Mouse (Mus musculus): ENCODE results near the gene Zfp78.

The Zfp78 gene

DNA sequence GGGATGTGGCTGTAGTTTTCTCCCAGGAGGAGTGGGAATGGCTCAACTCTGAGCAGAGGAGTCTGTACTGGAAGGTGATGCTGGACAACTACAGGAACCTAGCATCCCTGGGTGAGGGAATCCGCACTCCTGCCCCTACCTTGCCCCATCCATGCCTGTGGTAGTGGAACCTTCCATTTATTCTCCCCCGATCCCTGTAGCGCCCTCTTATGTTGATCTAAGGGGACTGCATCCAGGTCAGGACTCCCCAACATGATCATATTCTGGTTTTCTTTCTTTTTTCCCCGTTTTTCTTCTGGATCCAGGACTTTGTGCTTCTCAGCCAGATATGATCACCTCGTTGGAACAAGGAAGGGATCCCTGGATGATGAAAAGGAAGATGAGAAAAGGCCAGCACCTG is 26.4 kb downstream of the Zfp78 start:
- no peak for DNase-seq

DNA sequence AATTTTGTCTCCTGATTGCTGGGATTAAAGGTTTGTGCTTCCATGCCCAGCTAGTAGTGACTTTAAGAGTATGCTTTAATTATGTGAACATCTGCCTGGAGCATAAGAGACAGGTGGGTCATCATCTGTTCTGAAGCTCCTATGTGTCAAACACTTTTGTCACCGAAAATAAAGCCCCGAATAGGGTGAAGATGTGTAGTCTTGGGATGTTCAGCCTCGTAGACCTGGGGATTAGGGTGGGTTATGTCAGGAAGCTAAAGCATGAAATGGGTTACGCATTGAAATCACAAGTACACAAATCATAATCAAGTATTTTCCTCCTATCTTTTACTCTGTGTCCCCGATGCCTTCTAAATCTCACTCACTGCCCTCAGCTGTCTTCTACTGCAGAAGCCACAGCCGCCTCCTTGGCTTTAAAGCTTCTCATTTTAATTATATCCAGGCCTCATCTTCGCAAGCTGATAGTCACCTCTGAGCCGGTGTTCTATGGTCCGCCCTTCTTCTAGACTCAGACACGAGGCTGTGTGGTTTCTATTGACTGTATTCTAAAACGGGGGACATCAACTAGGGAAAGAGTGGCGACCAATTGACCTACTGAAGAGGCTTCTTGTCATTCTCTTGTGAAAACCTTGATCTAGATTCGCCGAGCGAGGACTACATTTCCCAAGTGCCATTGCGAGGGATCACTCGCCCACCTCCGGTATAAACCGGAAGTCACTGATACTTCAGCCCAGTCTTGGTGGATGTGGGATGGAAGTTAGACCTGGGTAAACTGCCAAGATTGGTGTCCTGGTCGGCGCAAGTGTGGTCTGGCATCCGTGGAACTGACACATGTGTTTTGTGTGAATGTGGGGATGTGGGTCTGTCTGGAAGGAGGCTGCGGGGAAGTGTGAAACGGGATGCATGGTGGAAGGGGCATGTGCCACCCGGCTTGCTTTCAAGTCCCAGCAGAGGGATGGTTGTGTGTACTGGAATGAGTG is 35.2 kb downstream of the Zfp78 start, which contains the start of gene Smim17:
TSS of gene Smim17 (plus strand) at position 720 of the 980 bp plus-strand sequence.
- DNase-seq, result peak; percentile 64 to 74

DNA sequence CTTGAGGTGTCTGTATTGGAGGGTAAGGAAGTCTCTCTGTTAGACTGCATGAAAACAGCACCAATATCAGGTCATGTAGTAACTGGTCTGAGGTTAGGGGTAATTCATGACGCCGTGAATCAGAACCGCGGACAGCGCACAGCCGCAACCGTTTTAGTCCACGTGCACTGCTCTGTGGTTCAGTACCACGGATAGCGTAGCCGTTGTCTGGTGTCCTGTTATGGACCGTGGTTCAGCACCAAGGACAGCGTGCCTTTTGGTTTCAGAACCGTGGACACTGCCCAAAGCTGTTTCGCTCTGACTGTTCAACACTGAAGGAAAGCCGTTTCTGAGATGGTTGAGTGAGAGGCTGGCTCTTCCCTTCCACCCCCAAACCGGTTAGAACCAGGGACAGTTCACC is 47.0 kb downstream of the Zfp78 start, which contains the start of gene Gm20715:
TSS of gene Gm20715 (plus strand) at position 235 of the 400 bp plus-strand sequence.
- DNase-seq, result peak; percentile 40 to 48

DNA sequence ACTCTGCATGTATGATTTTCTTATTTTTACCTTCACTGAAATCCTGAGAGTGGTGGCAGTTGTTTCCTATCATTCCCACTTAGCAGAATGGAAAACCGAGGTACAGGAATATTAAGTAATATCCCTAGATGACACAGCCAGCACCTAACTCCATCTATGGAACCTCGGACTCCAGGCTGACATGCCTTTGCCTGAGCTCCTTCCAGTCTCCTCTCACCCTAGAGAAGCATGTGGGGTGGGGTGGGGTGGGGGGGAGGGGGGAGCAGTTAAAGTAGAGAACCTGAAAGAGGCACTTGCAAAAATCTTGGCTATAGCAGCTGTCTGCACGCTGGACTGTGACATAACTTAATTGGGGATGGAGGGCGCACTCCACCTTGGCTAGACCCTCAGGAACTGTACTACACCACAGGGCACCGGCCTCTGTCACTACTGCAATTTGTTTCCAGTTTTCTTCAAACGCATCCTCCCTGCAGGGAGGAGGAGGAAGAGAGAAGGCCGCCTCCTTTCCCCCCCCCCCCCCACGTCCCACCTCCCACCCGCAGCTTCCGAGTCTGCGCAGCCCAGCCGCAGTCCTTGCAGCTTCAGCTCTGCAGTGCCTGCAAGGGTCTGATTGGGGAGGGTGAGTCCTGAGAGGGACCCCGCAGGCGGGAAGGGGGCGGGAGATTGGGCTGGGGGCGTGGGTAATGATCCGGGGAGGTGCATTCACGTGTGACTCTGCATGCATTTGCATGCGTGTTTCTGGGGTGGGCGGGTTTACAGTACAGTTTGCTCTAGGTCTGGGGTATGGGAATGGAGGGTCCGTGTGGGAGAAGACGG is 51.8 kb downstream of the Zfp78 start:
- DNase-seq, result peak in 1 of 2 experiments; percentile 11

DNA sequence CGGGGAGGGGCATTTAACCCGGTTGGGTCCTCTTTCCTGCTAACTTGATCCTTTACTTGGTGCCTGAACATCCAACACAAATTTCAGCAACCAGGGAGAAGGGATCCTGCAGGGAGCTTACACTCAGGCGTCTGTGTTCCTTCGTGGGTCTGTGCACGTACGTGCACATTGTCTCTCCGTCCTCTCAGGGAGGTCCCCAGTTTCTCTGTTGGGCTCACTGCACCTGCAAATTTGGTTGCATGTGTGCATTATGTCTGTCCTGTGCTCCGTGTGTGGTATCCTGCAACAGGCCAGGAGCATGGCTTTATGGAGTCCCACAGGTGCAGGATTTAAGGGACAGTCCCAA is 52.3 kb downstream of the Zfp78 start:
- no peak for DNase-seq

DNA sequence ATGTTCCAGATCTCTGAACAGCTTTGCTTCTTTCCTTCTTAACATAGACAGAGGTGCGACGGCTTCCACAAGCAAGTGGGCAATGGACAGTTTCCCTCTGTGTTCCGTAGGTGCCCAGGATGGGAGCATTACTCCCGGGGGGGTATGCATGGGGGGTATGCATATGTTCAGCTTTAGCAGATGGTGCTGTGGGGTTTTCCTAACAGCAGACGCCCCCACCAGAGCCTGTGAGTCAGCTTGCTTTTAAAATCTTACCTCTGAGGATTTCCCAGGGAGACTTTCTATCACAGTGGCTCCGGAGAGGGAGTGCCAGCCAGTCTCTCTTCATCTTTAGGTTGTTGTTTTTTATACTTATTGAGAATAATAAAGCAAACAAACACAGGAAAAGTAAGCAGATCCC is 56.8 kb downstream of the Zfp78 start:
- DNase-seq, result no peak

DNA sequence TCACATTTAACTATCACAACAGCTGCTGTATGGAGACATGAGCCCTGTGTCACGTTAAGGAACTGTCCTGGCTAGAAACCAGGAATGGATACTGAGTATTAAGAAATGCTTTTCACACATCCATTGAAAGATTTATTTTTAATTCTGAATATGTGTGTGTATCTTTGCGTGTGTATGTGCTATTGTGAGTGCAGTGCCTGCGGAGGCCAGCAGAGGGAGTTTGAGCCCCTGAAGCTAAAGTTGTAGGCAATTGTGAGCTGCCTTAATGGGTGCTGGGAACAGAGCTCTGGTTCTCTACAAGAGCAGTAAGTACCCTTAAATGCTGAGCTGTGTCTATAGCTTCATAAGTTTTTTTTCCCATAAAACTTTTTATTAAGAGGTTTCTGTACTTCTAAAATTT is 66.3 kb downstream of the Zfp78 start:
- DNase-seq, result no peak

DNA sequence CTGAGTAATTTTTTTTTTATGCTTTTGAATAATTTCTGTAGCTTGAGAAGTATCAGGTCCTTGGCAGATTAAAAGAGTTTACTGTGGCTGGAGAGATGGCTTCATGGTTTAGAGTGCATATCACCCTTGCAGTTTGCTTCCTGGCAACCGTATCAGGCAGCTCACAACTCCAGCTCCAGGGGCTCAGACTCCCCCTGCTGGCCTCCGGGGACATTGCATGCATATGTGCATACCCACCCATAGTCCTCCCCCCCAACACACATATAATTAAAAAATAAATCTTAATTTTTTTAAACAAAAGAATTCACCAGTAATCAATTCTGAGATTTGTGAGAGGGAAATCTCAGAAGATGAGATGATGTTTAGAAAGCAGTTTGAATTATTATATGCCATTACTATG is 67.3 kb downstream of the Zfp78 start:
- DNase-seq, result peak in 1 of 2 experiments; percentile 9

Data from cerebellum, postnatal 36 days (tissue).